Mouse (Mus musculus) neural tube, embryonic 13.5 days (tissue): ENCODE data around the gene Pogz. TPM values are rescaled to one million over a fixed set of nuclear protein-coding genes. Genes with fewer than 3 reads are reported as not detected.

ENCODE experiments used
- ATAC-seq: fragments of 200-750 bp; cut with Nextera tagmentation; 2 replicates; pipeline ENCODE4 v1.8.0; 2017; ENCODE audit warnings: low read depth, mild to moderate bottlenecking, moderate TSS enrichment, moderate library complexity
- H3K27ac ChIP-seq: fragments of 300-500 bp; sonication (generic); replicated peaks from 2 replicates; pipeline ENCODE4 v1.5.1; 2015; ENCODE audit warnings: moderate library complexity, mild to moderate bottlenecking, inconsistent platforms
- H3K27me3 ChIP-seq: fragments of 300-500 bp; sonication (generic); 2 replicates; pipeline ENCODE4 v1.6.1; 2015; ENCODE audit warnings: mild to moderate bottlenecking, inconsistent platforms
- H3K36me3 ChIP-seq: fragments of 300-500 bp; sonication (generic); 2 replicates; pipeline ENCODE4 v1.6.1; 2015; ENCODE audit warnings: mild to moderate bottlenecking, inconsistent platforms
- H3K4me1 ChIP-seq: fragments of 300-500 bp; sonication (generic); replicated peaks from 2 replicates; pipeline ENCODE4 v1.6.1; 2015; ENCODE audit warnings: inconsistent platforms
- H3K4me2 ChIP-seq: fragments of 300-500 bp; sonication (generic); 2 replicates; pipeline ENCODE4 v1.6.1; 2015; ENCODE audit warnings: inconsistent platforms, mild to moderate bottlenecking, moderate library complexity
- H3K4me3 ChIP-seq: fragments of 300-500 bp; sonication (generic); 2 replicates; pipeline ENCODE4 v1.5.1; 2015; ENCODE audit warnings: mild to moderate bottlenecking, inconsistent platforms
- H3K9ac ChIP-seq: fragments of 300-500 bp; sonication (generic); 2 replicates; pipeline ENCODE4 v1.6.1; 2015; ENCODE audit warnings: moderate library complexity, mild to moderate bottlenecking, inconsistent platforms
- H3K9me3 ChIP-seq: fragments of 300-500 bp; sonication (generic); 2 replicates; pipeline ENCODE4 v1.6.1; 2016; ENCODE audit warnings: inconsistent platforms
- WGBS: fragments of 180-500 bp; shearing (Covaris S2); methylation state at CpG from one replicate; pipeline ENCODE4 v1.1.7; 2015; 5-methylcytosine and 5-hydroxymethylcytosine counted together
- polyA plus RNA-seq: library from polyadenylated mRNA; unstranded; fragments of >200 nt; fragmentation: Nextera tagmentation; extraction: Ambion mirVana; gene quantifications from 2 replicates; pipeline ENCODE4 v1.2.1, GENCODE M21; 2015

The Pogz gene
- polyA plus RNA-seq, 1 experiment from 2014 or later: 20.1 TPM

GRCm38 (mm10) chr3:94814063-94814462 is 23.3 kb upstream of the Pogz start:
- H3K36me3 ChIP-seq: no peaks in the 10 kb centered on the region
- no peaks in the 10 kb centered on the region for H3K9me3 ChIP-seq
- H3K27me3 ChIP-seq: no peaks in the 10 kb centered on the region
- no peak overlapping the region for H3K27ac ChIP-seq
- no peak for ATAC-seq
- WGBS: 81% methylated on average over 4 of the region's 4 CpGs
- no peak overlapping the region for H3K9ac ChIP-seq
- H3K4me2 ChIP-seq: no peak overlapping the region
- no peaks in the 10 kb centered on the region for H3K4me1 ChIP-seq
- H3K4me3 ChIP-seq: no peak overlapping the region

DNA sequence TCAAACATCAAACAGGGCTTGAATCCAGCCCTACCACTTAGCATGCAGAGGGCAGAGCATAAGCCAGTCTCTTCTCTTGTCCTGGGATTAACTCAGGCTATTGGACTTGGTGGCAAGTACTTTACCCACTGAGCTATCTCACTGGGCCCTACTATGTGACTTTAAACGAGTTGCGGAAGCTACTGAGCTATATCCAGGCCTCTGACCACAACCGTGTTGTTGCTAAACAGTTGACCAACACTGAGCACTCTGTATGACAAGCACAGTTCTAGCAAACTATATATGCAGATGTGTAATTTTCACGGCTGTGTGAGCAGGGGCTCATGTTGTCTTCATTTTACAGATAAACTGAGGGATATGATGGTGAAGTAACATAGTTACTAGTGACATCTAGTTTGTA is 22.7 kb upstream of the Pogz start:
- ATAC-seq: no peak
- Histone ChIP-seq H3K9me3 (no peaks in the 10 kb centered on the region), H3K4me1 (no peaks in the 10 kb centered on the region), H3K27ac (no peak overlapping the region), H3K4me3 (no peak overlapping the region), H3K27me3 (no peaks in the 10 kb centered on the region), H3K36me3 (no peaks in the 10 kb centered on the region), H3K4me2 (no peak overlapping the region), H3K9ac (no peak overlapping the region)
- WGBS: 88% methylated on average over 4 of the region's 4 CpGs

DNA sequence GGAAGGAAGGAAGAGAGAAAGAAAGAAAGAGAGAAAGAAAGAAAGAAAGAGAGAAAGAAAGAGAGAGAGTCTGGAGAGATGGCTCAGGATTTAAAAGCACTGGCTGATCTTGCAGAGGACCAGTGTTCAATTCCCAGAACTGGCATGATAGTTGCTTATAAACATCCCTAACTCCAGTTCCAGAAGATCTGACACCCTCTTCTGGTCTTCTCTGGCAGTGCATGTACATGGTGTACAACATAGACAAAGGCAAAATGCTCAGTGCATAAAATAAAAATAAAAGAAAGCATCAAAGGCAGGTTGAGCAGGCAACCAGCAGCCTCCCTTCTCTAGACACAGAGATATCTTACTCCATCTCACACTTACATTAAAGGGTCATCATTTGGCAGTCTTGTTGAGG is 21.8 kb upstream of the Pogz start:
- no peaks in the 10 kb centered on the region for H3K4me1 ChIP-seq
- H3K36me3 ChIP-seq: no peaks in the 10 kb centered on the region
- H3K27me3 ChIP-seq: no peaks in the 10 kb centered on the region
- H3K4me3 ChIP-seq: no peak overlapping the region
- H3K9me3 ChIP-seq: no peaks in the 10 kb centered on the region
- no peak overlapping the region for H3K9ac ChIP-seq
- no peak for ATAC-seq
- no peak overlapping the region for H3K4me2 ChIP-seq
- H3K27ac ChIP-seq: no peak overlapping the region

GRCm38 (mm10) chr3:94817731-94818130 is 19.6 kb upstream of the Pogz start:
- no peaks in the 10 kb centered on the region for H3K36me3 ChIP-seq
- H3K4me2 ChIP-seq: no peak overlapping the region
- 0 out of 2 replicates have a peak, but pooled peaks cover 3% of the 10 kb centered on the region for H3K4me1 ChIP-seq
- H3K9me3 ChIP-seq: no peaks in the 10 kb centered on the region
- no peak overlapping the region for H3K4me3 ChIP-seq
- 86% methylated on average over 2 of the region's 2 CpGs for WGBS
- H3K9ac ChIP-seq: no peak overlapping the region
- ATAC-seq: no peak
- H3K27me3 ChIP-seq: no peaks in the 10 kb centered on the region
- H3K27ac ChIP-seq: no peak overlapping the region

GRCm38 (mm10) chr3:94819452-94820425 is 17.6 kb upstream of the Pogz start:
- 81% methylated on average over 24 of the region's 24 CpGs for WGBS

DNA sequence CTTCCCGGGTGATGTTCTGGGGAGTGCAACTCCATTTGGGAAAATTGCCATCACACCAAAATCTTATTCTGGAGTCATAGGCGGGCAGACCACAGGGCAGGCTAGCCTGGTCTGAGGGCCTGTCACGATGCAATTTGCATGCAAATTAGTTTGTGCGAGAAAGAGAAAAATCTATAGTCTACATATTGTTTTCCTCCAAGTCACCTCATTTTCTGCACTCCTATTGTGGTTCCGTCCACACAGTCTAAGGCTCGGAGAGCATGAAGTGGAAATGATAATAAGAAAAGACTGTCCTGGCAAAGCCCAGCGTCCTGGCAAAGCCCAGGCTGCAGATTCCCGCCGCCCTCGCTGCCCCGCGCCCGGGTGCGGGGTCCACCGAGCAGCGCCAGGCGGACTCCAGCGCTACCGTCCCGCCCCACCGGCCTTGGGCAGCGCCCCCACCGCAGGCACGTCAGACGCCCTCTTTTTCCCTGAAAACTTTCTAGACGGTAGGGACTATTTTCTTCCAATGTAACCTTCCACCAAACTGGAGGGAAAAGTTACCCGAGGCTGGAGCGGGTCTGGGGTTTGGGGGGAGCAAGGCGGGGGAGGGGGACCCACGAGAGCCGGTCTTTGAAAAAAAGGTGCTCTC is 16.2 kb upstream of the Pogz start:
- Histone ChIP-seq H3K36me3 (no peaks in the 10 kb centered on the region), H3K4me3 (peak overlapping the region; percentile 57), H3K9ac (peak overlapping the region; percentile 84), H3K4me1 (0 out of 2 replicates have a peak, but pooled peaks cover 3% of the 10 kb centered on the region), H3K4me2 (peak overlapping the region; percentile 64), H3K27ac (peak overlapping the region; percentile 84), H3K9me3 (no peaks in the 10 kb centered on the region), H3K27me3 (no peaks in the 10 kb centered on the region)
- ATAC-seq: peak; percentile 64
- 1% methylated on average over 31 of the region's 31 CpGs for WGBS

More at GRCm38 (mm10) chr3:94819452-94820425, 17.6 kb upstream of the Pogz start:
- Histone ChIP-seq H3K4me1 (0 out of 2 replicates have a peak, but pooled peaks cover 3% of the 10 kb centered on the region), H3K4me2 (no peak overlapping the region), H3K9ac (no peak overlapping the region), H3K4me3 (no peak overlapping the region), H3K27me3 (no peaks in the 10 kb centered on the region), H3K9me3 (no peaks in the 10 kb centered on the region), H3K36me3 (no peaks in the 10 kb centered on the region), H3K27ac (no peak overlapping the region)
- ATAC-seq: no peak

DNA sequence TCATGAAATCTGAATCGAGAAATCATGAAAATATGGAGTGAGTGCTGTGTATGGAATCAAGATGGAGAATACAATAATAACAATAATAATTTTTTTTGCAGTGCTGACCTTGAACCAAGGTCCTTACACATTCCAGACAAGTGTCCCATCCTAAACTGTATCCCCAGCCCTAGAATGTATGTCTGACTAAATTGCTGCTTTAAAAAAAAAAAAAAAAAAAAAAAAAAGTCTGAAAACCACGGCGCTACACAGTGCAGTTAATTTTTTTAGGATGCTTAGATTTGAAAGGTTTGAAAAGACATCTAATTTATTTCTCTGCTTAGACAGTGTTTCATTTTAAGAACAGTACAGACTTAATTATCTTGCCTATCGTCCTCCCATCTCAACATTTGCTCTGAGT is 15.3 kb upstream of the Pogz start:
- 77% methylated on average over 4 of the region's 4 CpGs for WGBS
- H3K4me3 ChIP-seq: peak overlapping the region; percentile 57
- peak overlapping the region; percentile 64 for H3K4me2 ChIP-seq
- no peaks in the 10 kb centered on the region for H3K27me3 ChIP-seq
- 0 out of 2 replicates have a peak, but pooled peaks cover 3% of the 10 kb centered on the region for H3K4me1 ChIP-seq
- no peaks in the 10 kb centered on the region for H3K9me3 ChIP-seq
- no peaks in the 10 kb centered on the region for H3K36me3 ChIP-seq
- 0 out of 2 replicates have a peak, but pooled peaks have one; percentile 51 for ATAC-seq
- peak overlapping the region; percentile 84; the same call in 1 of the 2 replicates for H3K27ac ChIP-seq
- H3K9ac ChIP-seq: peak overlapping the region; percentile 84

GRCm38 (mm10) chr3:94824110-94824509 is 13.3 kb upstream of the Pogz start:
- 74% methylated on average over 3 of the region's 3 CpGs for WGBS
- no peak for ATAC-seq

GRCm38 (mm10) chr3:94832100-94832499 is 5.3 kb upstream of the Pogz start:
- H3K9me3 ChIP-seq: no peaks in the 10 kb centered on the region
- ATAC-seq: no peak
- WGBS: 39% methylated on average over 9 of the region's 9 CpGs
- H3K27me3 ChIP-seq: peaks cover 9% of the 10 kb centered on the region
- no peak overlapping the region for H3K27ac ChIP-seq
- H3K36me3 ChIP-seq: no peaks in the 10 kb centered on the region
- no peak overlapping the region for H3K4me3 ChIP-seq
- H3K9ac ChIP-seq: no peak overlapping the region
- H3K4me2 ChIP-seq: no peak overlapping the region
- H3K4me1 ChIP-seq: peaks cover 6% of the 10 kb centered on the region; the same call in 1 of the 2 replicates

More at GRCm38 (mm10) chr3:94824110-94824509, 13.3 kb upstream of the Pogz start:
- no peak overlapping the region for H3K27ac ChIP-seq
- no peaks in the 10 kb centered on the region for H3K9me3 ChIP-seq
- no peaks in the 10 kb centered on the region for H3K36me3 ChIP-seq
- H3K9ac ChIP-seq: no peak overlapping the region
- no peak overlapping the region for H3K4me2 ChIP-seq
- H3K4me1 ChIP-seq: 0 out of 2 replicates have a peak, but pooled peaks cover 3% of the 10 kb centered on the region
- H3K27me3 ChIP-seq: no peaks in the 10 kb centered on the region
- H3K4me3 ChIP-seq: no peak overlapping the region

GRCm38 (mm10) chr3:94832701-94833100 is 4.7 kb upstream of the Pogz start:
- Histone ChIP-seq H3K9me3 (no peaks in the 10 kb centered on the region), H3K36me3 (no peaks in the 10 kb centered on the region), H3K4me1 (peaks cover 6% of the 10 kb centered on the region; the same call in 1 of the 2 replicates), H3K4me3 (no peak overlapping the region), H3K9ac (no peak overlapping the region), H3K27ac (no peak overlapping the region), H3K4me2 (no peak overlapping the region), H3K27me3 (peaks cover 9% of the 10 kb centered on the region)
- no peak for ATAC-seq
- WGBS: 87% methylated on average over 5 of the region's 5 CpGs

DNA sequence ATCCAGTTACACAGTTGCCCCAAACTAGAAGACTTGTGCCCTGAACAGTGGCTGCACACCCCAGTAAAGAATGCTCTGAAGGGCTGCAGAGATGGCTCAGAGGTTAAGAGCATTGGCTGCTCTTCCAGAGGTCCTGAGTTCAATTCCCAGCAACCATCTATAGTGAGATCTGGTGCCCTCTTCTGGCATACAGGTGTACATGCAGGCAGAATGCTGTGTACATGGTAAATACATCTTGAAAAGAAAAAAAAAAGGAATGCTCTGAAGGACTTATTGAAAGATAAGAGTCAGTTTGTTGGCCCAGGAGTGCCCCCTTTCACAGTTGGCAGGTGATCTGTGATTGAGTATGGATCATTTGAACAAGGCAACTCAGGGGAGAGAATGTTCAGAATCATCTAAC is 4.0 kb upstream of the Pogz start:
- Histone ChIP-seq H3K4me3 (no peak overlapping the region), H3K27me3 (peaks cover 9% of the 10 kb centered on the region), H3K36me3 (no peaks in the 10 kb centered on the region), H3K4me2 (no peak overlapping the region), H3K9ac (no peak overlapping the region), H3K4me1 (peaks cover 6% of the 10 kb centered on the region; the same call in 1 of the 2 replicates), H3K9me3 (no peaks in the 10 kb centered on the region), H3K27ac (no peak overlapping the region)
- ATAC-seq: no peak

GRCm38 (mm10) chr3:94835396-94835795 is 2.0 kb upstream of the Pogz start:
- Histone ChIP-seq H3K27ac (no peak overlapping the region), H3K4me1 (peaks cover 25% of the 10 kb centered on the region), H3K4me2 (no peak overlapping the region), H3K4me3 (no peak overlapping the region), H3K9me3 (no peaks in the 10 kb centered on the region), H3K36me3 (no peaks in the 10 kb centered on the region), H3K27me3 (peaks cover 9% of the 10 kb centered on the region), H3K9ac (no peak overlapping the region)
- WGBS: 88% methylated on average over 3 of the region's 3 CpGs
- no peak for ATAC-seq
